Mouse (Mus musculus) C2C12 (cell line): Measurements from ENCODE around the gene B230118H07Rik.

ENCODE experiments used
- CTCF ChIP-seq: IDR thresholded peaks from one replicate; pipeline ENCODE4 v1.5.1; 2011; ENCODE audit not compliant: control insufficient read depth, insufficient read depth, insufficient read length
- MAX ChIP-seq: IDR thresholded peaks from one replicate; pipeline ENCODE4 v1.6.1; 2011; ENCODE audit warnings: mild to moderate bottlenecking, control low read depth
- MYOD1 ChIP-seq: IDR thresholded peaks from one replicate; pipeline ENCODE4 v1.6.1; 2011; ENCODE audit warnings: low read depth; ENCODE audit not compliant: control insufficient read depth, insufficient read length
- MYOG ChIP-seq: IDR thresholded peaks from one replicate; pipeline ENCODE4 v1.6.1; 2011; ENCODE audit not compliant: control insufficient read depth, insufficient read length; ENCODE audit errors: extremely low read depth
- USF1 ChIP-seq: IDR thresholded peaks from one replicate; pipeline ENCODE4 v1.6.1; 2011; ENCODE audit warnings: low read depth, mild to moderate bottlenecking, control low read depth, moderate library complexity

GRCm38 (mm10) chr2:101591356-101591755, 58.0 kb downstream of the B230118H07Rik start:
- TF ChIP-seq CTCF (no peak), USF1 (no peak), MYOD1 (no peak), MYOG (no peak), MAX (no peak)
